Mouse (Mus musculus) forebrain, embryonic 10.5 days (tissue): ENCODE results near the gene Farp1. TPM values are rescaled to one million over a fixed set of nuclear protein-coding genes. Genes with fewer than 3 reads are reported as not detected.
"Not testable (repeated sequence)": the region's sequence is repeated elsewhere in the genome, so short reads cannot be mapped to it uniquely, and the experiment has no call there.

Experiments used
- DNase-seq: peaks from one replicate; pipeline ENCODE4 v3.0.0-alpha.2; 2017; ENCODE audit warnings: low spot score; ENCODE audit errors: extremely low spot score
- H3K27ac ChIP-seq: fragments of 300-500 bp; sonication (generic); 2 replicates; pipeline ENCODE4 v1.5.1; 2016; ENCODE audit warnings: mild to moderate bottlenecking
- H3K27me3 ChIP-seq: fragments of 300-500 bp; sonication (generic); 2 replicates; pipeline ENCODE4 v1.6.1; 2016; ENCODE audit warnings: mild to moderate bottlenecking; ENCODE audit not compliant: poor library complexity, severe bottlenecking
- H3K36me3 ChIP-seq: fragments of 300-500 bp; sonication (generic); replicated peaks from 2 replicates; pipeline ENCODE4 v1.6.1; 2016; ENCODE audit warnings: mild to moderate bottlenecking, moderate library complexity
- H3K4me1 ChIP-seq: fragments of 300-500 bp; sonication (generic); 2 replicates; pipeline ENCODE4 v1.6.1; 2016
- H3K4me3 ChIP-seq: fragments of 300-500 bp; sonication (generic); 2 replicates; pipeline ENCODE4 v1.5.1; 2016; ENCODE audit warnings: mild to moderate bottlenecking, moderate library complexity
- H3K9me3 ChIP-seq: fragments of 300-500 bp; sonication (generic); 2 replicates; pipeline ENCODE4 v1.6.1; 2016; ENCODE audit warnings: mild to moderate bottlenecking, moderate library complexity
- WGBS: fragments of 180-500 bp; shearing (Covaris S2); methylation state at CpG from one replicate; pipeline ENCODE4 v1.1.7; 2016; 5-methylcytosine and 5-hydroxymethylcytosine counted together
- polyA plus RNA-seq: library from polyadenylated mRNA; unstranded; fragments of >200 nt; fragmentation: Nextera tagmentation; extraction: Ambion mirVana; gene quantifications from 2 replicates; pipeline ENCODE4 v1.2.1, GENCODE M21; 2016

Farp1 gene
- polyA plus RNA-seq, 1 experiment from 2014 or later = 22.9 TPM

- Histone ChIP-seq H3K9me3 (no peaks in the 10 kb centered on the region), H3K4me1 (peaks cover 47% of the 10 kb centered on the region), H3K27me3 (no peaks in the 10 kb centered on the region), H3K36me3 (peaks cover 34% of the 10 kb centered on the region), H3K27ac (no peak overlapping the region), H3K4me3 (no peak overlapping the region)
- 80% methylated on average over 8 of the region's 8 CpGs for WGBS
- DNase-seq = no peak
Observed at GRCm38 (mm10) chr14:121112061-121112460, 77.1 kb downstream of the Farp1 start.

DNA sequence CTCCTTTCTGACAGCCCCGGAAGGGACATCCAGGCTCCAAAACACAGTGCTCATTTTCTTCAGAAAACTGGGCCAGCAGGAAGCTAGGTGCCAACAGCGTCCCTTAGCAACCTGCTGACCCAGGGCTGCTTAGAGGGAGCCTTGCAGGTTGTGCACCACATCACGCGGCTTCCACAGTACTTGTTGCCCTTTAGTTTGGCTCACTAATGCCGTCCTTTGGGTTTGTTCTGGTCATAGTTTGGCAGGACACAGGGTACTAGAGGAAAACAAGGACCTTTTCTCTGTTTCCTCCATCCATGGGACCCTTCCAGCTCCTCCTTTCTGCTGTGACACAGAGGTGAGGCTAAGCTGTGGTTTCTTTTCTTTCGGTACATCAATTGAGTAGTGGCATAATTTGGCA is 78.8 kb downstream of the Farp1 start:
- Histone ChIP-seq H3K27ac (no peak overlapping the region), H3K27me3 (no peaks in the 10 kb centered on the region), H3K4me1 (peaks cover 30% of the 10 kb centered on the region), H3K9me3 (no peaks in the 10 kb centered on the region), H3K4me3 (no peak overlapping the region), H3K36me3 (peaks cover 38% of the 10 kb centered on the region)
- DNase-seq = no peak
- 87% methylated on average over 6 of the region's 6 CpGs for WGBS

- H3K36me3 ChIP-seq = peaks cover 42% of the 10 kb centered on the region
- H3K9me3 ChIP-seq = no peaks in the 10 kb centered on the region
- H3K27me3 ChIP-seq = no peaks in the 10 kb centered on the region
- no peak overlapping the region for H3K27ac ChIP-seq
- WGBS = 96% methylated on average over 4 of the region's 4 CpGs
- H3K4me3 ChIP-seq = no peak overlapping the region
- no peak for DNase-seq
- H3K4me1 ChIP-seq = peaks cover 14% of the 10 kb centered on the region
Observed at GRCm38 (mm10) chr14:121116696-121117095, 81.7 kb downstream of the Farp1 start.

GRCm38 (mm10) chr14:121118860-121119259 is 83.9 kb downstream of the Farp1 start:
- 93% methylated on average over 7 of the region's 7 CpGs for WGBS
- Histone ChIP-seq H3K27me3 (no peaks in the 10 kb centered on the region), H3K4me1 (peaks cover 18% of the 10 kb centered on the region), H3K36me3 (peaks cover 30% of the 10 kb centered on the region), H3K27ac (no peak overlapping the region), H3K9me3 (no peaks in the 10 kb centered on the region), H3K4me3 (no peak overlapping the region)
- DNase-seq = no peak

DNA sequence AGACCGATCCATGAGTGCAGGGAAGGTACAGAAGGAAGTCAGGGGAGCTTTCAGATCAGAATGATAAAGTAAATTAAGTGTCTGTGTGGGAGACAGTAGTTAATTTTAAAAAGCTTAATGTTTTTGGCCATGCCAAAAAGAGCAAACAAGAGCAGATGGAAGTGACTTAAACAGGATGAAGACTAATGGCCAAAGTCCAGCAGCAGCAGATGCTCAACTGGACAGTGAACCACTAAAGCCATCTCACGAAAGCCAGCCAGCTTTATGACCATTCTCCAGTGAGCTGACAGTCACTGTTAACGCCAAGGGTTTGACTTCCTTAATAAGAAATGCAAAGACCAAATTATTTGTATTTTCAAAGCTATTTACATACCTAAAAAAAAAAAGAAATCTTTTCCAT is 86.7 kb downstream of the Farp1 start:
- no peak for DNase-seq
- H3K27me3 ChIP-seq = no peaks in the 10 kb centered on the region
- no peaks in the 10 kb centered on the region for H3K9me3 ChIP-seq
- peaks cover 24% of the 10 kb centered on the region for H3K36me3 ChIP-seq
- peaks cover 27% of the 10 kb centered on the region for H3K4me1 ChIP-seq
- H3K4me3 ChIP-seq = no peak overlapping the region
- 87% methylated on average over 3 of the region's 3 CpGs for WGBS
- no peak overlapping the region for H3K27ac ChIP-seq

DNA sequence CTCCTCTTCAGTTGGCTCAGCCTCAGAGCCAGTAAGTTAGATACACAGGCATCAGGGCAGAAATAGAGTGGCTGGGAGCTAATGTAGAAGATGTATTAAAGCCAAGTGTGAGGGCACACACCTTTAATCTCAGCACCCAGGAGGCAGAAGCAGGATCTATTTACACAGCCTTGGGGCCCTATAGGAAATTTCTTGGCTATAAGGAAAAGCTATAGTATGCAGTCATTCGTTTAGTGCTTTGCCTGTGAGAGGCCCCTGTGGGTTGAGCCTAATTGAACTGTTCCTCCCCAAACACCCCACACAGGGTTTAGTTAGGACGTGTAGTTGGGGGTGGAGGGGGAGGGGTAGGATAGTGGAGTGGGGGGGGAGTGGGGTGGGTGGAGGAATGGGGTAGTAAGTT is 87.9 kb downstream of the Farp1 start:
- Histone ChIP-seq H3K4me3 (no peak overlapping the region), H3K4me1 (peaks cover 30% of the 10 kb centered on the region), H3K9me3 (no peaks in the 10 kb centered on the region), H3K27me3 (no peaks in the 10 kb centered on the region), H3K27ac (no peak overlapping the region), H3K36me3 (peaks cover 24% of the 10 kb centered on the region)
- WGBS = 41% methylated on average over 2 of the region's 2 CpGs
- DNase-seq = no peak

- H3K27me3 ChIP-seq = no peaks in the 10 kb centered on the region
- DNase-seq = no peak
- peaks cover 13% of the 10 kb centered on the region for H3K36me3 ChIP-seq
- peaks cover 46% of the 10 kb centered on the region for H3K4me1 ChIP-seq
- H3K9me3 ChIP-seq = no peaks in the 10 kb centered on the region
- no peak overlapping the region for H3K4me3 ChIP-seq
- WGBS = 91% methylated on average over 8 of the region's 8 CpGs
- H3K27ac ChIP-seq = 0 out of 2 replicates have a peak overlapping the region, but pooled peaks have one; percentile 16
Observed at GRCm38 (mm10) chr14:121124409-121125010, 89.5 kb downstream of the Farp1 start.

GRCm38 (mm10) chr14:121125651-121126050 is 90.7 kb downstream of the Farp1 start:
- WGBS = 88% methylated on average over 3 of the region's 3 CpGs

DNA sequence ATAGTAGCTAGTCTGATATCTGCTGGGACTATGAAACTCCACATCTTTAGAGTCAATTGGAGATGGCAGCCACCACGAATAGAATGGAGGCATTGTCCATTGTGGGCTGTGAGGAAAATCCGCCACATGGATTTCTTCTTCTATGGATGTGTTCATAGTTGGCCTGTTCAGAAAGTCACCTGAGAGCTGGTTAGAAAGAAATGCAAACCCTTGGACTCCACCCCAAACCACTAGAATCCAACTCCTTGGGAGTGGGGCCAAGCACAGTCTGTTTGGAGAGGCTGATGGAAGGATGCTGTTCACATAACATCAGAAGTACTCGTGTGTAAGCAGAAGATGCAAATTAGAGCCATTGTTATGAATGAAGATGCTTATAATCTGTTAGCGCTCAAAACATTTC is 91.3 kb downstream of the Farp1 start:
- H3K4me1 ChIP-seq = peaks cover 55% of the 10 kb centered on the region
- H3K4me3 ChIP-seq = no peak overlapping the region
- WGBS = 97% methylated on average over 4 of the region's 4 CpGs
- H3K9me3 ChIP-seq = no peaks in the 10 kb centered on the region
- DNase-seq = no peak
- H3K27ac ChIP-seq = no peak overlapping the region
- peaks cover 9% of the 10 kb centered on the region for H3K36me3 ChIP-seq
- no peaks in the 10 kb centered on the region for H3K27me3 ChIP-seq

More at GRCm38 (mm10) chr14:121125651-121126050, 90.7 kb downstream of the Farp1 start:
- H3K36me3 ChIP-seq = peaks cover 9% of the 10 kb centered on the region
- no peaks in the 10 kb centered on the region for H3K27me3 ChIP-seq
- no peak overlapping the region for H3K4me3 ChIP-seq
- H3K27ac ChIP-seq = no peak overlapping the region
- peaks cover 54% of the 10 kb centered on the region for H3K4me1 ChIP-seq
- H3K9me3 ChIP-seq = no peaks in the 10 kb centered on the region
- no peak for DNase-seq

- H3K4me3 ChIP-seq = no peak overlapping the region
- no peaks in the 10 kb centered on the region for H3K27me3 ChIP-seq
- 35% methylated on average over 20 of the region's 20 CpGs for WGBS
- H3K27ac ChIP-seq = peak overlapping the region; percentile 69
- no peaks in the 10 kb centered on the region for H3K9me3 ChIP-seq
- peaks cover 7% of the 10 kb centered on the region for H3K36me3 ChIP-seq
- peaks cover 42% of the 10 kb centered on the region for H3K4me1 ChIP-seq
- no peak for DNase-seq
Observed at GRCm38 (mm10) chr14:121128858-121129800, 94.1 kb downstream of the Farp1 start.

DNA sequence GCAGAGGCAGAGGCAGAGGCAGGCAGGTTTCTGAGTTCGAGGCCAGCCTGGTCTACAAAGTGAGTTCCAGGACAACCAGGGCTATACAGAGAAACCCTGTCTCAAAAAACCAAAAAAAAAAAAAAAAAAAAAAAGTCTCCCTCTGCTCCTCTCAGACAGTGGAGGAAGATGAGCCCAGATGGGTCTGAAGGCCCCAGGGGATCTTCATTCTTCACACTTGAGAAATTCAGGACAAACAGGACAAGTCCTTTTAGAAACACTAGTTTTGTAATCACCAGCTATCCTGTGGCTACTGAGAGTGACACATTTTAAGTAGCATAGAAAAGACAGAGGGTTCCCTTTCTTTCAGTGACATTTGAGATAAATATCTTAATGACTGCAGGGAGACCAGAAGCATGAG is 95.4 kb downstream of the Farp1 start:
- WGBS = 89% methylated on average over 1 of the region's 1 CpGs
- DNase-seq, H3K9me3 ChIP-seq, H3K36me3 ChIP-seq, H3K27me3 ChIP-seq, H3K4me3 ChIP-seq: not testable (repeated sequence)
- H3K27ac ChIP-seq = 0 out of 2 replicates have a peak overlapping the region, but pooled peaks have one; percentile 40
- H3K4me1 ChIP-seq = peaks cover 41% of the 10 kb centered on the region

DNA sequence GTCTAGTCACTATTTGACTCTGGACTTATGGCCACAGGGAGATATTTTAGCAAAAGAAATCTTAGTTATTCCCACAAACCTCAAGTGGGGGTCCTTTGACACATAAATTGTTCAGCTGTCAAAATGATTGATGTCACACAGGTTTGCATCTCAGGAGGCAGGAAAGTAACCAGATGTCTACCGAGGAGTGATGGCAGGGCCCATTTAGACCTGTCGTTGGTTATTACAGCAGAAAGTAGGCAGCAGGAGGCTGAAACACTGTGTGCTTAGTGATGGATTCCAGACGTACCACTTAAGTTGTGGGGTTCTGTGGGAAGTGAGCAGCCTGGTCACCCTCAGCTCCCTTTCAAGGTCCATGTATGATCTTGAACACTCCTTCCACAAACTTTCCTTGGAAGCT is 99.4 kb downstream of the Farp1 start:
- Histone ChIP-seq H3K27me3 (no peaks in the 10 kb centered on the region), H3K36me3 (peaks cover 12% of the 10 kb centered on the region), H3K27ac (no peak overlapping the region), H3K4me1 (peaks cover 29% of the 10 kb centered on the region), H3K4me3 (no peak overlapping the region), H3K9me3 (no peaks in the 10 kb centered on the region)
- no peak for DNase-seq
- WGBS = 73% methylated on average over 3 of the region's 3 CpGs

DNA sequence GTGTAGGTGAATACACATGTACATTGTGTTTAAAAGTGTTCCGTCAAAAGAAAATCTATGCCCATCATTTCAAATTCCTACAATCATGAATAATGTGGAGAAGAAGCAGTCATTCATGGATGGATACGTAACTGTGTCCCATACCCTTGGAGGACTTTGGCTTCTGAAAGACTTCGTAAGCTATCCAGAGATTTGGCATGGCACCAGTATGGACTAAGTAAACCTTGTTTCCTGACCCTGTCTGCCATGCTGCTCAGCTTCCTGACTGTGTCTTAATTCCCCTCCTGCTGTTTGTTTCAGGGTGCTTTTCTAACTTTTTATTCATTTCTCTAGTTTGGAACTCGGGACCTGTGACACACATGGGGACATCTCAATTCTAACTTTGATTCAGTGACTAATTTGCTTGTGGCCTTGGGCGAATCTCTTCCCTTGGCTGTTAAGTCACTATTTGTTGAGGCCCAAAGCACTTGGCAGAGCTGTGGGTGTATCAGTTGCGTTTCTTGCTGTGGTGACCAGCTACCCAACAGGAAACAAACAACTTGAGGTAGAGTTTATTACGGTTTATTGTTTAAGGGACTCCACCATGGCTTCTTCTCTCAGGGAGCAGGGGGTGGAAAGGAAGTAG is 108.9 kb downstream of the Farp1 start:
- Histone ChIP-seq H3K36me3 (no peaks in the 10 kb centered on the region), H3K4me1 (peaks cover 34% of the 10 kb centered on the region), H3K27me3 (no peaks in the 10 kb centered on the region), H3K4me3 (no peak overlapping the region), H3K9me3 (no peaks in the 10 kb centered on the region), H3K27ac (no peak overlapping the region)
- WGBS = 90% methylated on average over 7 of the region's 7 CpGs
- DNase-seq = no peak
